Mouse (Mus musculus) spleen, postnatal 4 days (tissue): ENCODE measurements at regions not wholly inside any gene's neighbourhood (a gene's known extent, or its start where the extent isn't known, plus 50 kb on each side); places are given as distances from the start of the nearest gene placed in this dataset.
A peak's percentile ranks its signal among the peaks of the same experiment; 100 is the strongest.

Experiments used
- DNase-seq, 2 experiments: peaks; one replicate each; pipeline ENCODE4 v3.0.0; 2022; ENCODE audit warnings: low spot score in 2 of 2

- DNase-seq: no peak
Measured at GRCm38 (mm10) chr6:145310601-145311000, 60.6 kb upstream of the Kras start.

GRCm38 (mm10) chr6:145309025-145309424 lies 59.0 kb upstream of the Kras start:
- no peak for DNase-seq

- peak in 1 of 2 experiments; percentile 25 for DNase-seq
Measured at GRCm38 (mm10) chr6:145307237-145307636, 57.2 kb upstream of the Kras start.

- DNase-seq: peak in 1 of 2 experiments; percentile 33
Measured at GRCm38 (mm10) chr6:145306331-145307124, 56.5 kb upstream of the Kras start.

GRCm38 (mm10) chr6:145305669-145306068 lies 55.6 kb upstream of the Kras start:
- DNase-seq: no peak

GRCm38 (mm10) chr6:145303641-145304070 lies 53.6 kb upstream of the Kras start:
- peak; percentile 53 to 77 for DNase-seq

- DNase-seq: no peak
Measured at GRCm38 (mm10) chr6:145302907-145303640, 53.0 kb upstream of the Kras start.

GRCm38 (mm10) chr6:145302105-145302504 lies 52.1 kb upstream of the Kras start:
- no peak for DNase-seq

GRCm38 (mm10) chr6:145300266-145300858 lies 50.3 kb upstream of the Kras start:
- no peak for DNase-seq
